Mouse (Mus musculus) MEL (cell line): ENCODE measurements at regions not wholly inside any gene's neighbourhood (a gene's known extent, or its start where the extent isn't known, plus 50 kb on each side); places are given as distances from the start of the nearest gene placed in this dataset.

Source experiments
- BHLHE40 ChIP-seq: IDR thresholded peaks from 2 replicates; pipeline ENCODE4 v1.6.1; 2012; ENCODE audit warnings: low read depth, mild to moderate bottlenecking, inconsistent platforms, low read length, improper control_type of control experiment, borderline replicate concordance
- CTCF ChIP-seq, 3 experiments: IDR thresholded peaks in 2 of 3; conservative IDR thresholded peaks in 1 of 3; 2 replicates each; pipeline ENCODE4 v1.5.1; 2011 to 2012; ENCODE audit warnings: low read length in 3 of 3, low read depth in 2 of 3, mild to moderate bottlenecking in 2 of 3, improper control_type of control experiment in 1 of 3, inconsistent platforms in 1 of 3, mixed read lengths in 1 of 3, moderate library complexity in 1 of 3; ENCODE audit not compliant: control insufficient read depth in 1 of 3, insufficient read depth in 1 of 3, poor library complexity in 1 of 3, severe bottlenecking in 1 of 3
- ETS1 ChIP-seq: IDR thresholded peaks from 2 replicates; pipeline ENCODE4 v1.6.1; 2012; ENCODE audit warnings: low read depth, mild to moderate bottlenecking, inconsistent platforms, low read length, improper control_type of control experiment, moderate library complexity
- GATA1 ChIP-seq: IDR thresholded peaks from 2 replicates; pipeline ENCODE4 v1.6.1; 2011; ENCODE audit warnings: low read depth, low read length, improper control_type of control experiment
- HCFC1 ChIP-seq: IDR thresholded peaks from 2 replicates; pipeline ENCODE4 v1.6.1; 2012; ENCODE audit warnings: low read depth, mild to moderate bottlenecking, inconsistent platforms, low read length, improper control_type of control experiment, moderate library complexity
- KAT2A ChIP-seq: conservative IDR thresholded peaks from 2 replicates; pipeline ENCODE4 v1.6.1; 2012; ENCODE audit warnings: low read depth, low read length, improper control_type of control experiment, inconsistent platforms
- MYB ChIP-seq: IDR thresholded peaks from 2 replicates; pipeline ENCODE4 v1.6.1; 2011; ENCODE audit warnings: mild to moderate bottlenecking, low read depth, low read length, improper control_type of control experiment
- POLR2A ChIP-seq, 2 experiments: IDR thresholded peaks; 2 replicates each; pipeline ENCODE4 v1.6.1; 2011 to 2012; ENCODE audit warnings: low read length in 2 of 2, mild to moderate bottlenecking in 2 of 2, control low read depth in 1 of 2, improper control_type of control experiment in 1 of 2, low read depth in 1 of 2, moderate library complexity in 1 of 2; ENCODE audit not compliant: control insufficient read depth in 1 of 2, insufficient read depth in 1 of 2, poor library complexity in 1 of 2
- POLR2AphosphoS5 ChIP-seq: IDR thresholded peaks from 2 replicates; pipeline ENCODE4 v1.6.1; 2012; ENCODE audit warnings: low read depth, borderline replicate concordance, mild to moderate bottlenecking, inconsistent platforms, low read length, moderate library complexity, mixed read lengths
- RAD21 ChIP-seq: IDR thresholded peaks from 2 replicates; pipeline ENCODE4 v1.6.1; 2011; ENCODE audit warnings: mild to moderate bottlenecking, low read depth, low read length, improper control_type of control experiment
- USF1 ChIP-seq: IDR thresholded peaks from 2 replicates; pipeline ENCODE4 v1.6.1; 2014; ENCODE audit warnings: low read depth, mild to moderate bottlenecking, inconsistent platforms, low read length, improper control_type of control experiment, moderate library complexity
- USF2 ChIP-seq, 2 experiments: IDR thresholded peaks; 2 replicates each; pipeline ENCODE4 v1.6.1; 2011 to 2012; ENCODE audit warnings: improper control_type of control experiment in 2 of 2, low read length in 2 of 2, borderline replicate concordance in 1 of 2, inconsistent platforms in 1 of 2, low read depth in 1 of 2, mild to moderate bottlenecking in 1 of 2; ENCODE audit not compliant: insufficient read depth in 1 of 2
- ZKSCAN1 ChIP-seq: IDR thresholded peaks from 2 replicates; pipeline ENCODE4 v1.6.1; 2012; ENCODE audit warnings: low read depth, mild to moderate bottlenecking, inconsistent platforms, low read length, improper control_type of control experiment, moderate library complexity

DNA sequence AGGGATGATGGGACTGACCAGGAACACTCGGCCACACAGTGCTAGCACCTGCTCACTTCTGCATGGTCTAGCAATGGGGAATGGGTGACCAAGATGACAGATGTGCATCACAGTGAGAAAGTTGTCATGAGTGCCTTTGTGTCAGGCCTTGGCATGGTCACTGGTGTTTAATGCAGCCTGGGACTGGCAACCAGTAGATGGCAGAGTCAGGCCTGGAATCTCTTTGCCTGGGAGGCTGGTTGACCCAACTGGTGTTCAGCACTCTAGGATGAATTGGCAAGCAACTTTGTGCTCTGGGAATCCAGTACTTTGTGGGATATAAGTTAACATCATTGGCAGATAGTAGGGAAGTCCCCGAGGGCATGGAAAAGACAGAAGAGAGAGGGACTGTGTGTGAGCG, 103.0 kb downstream of the Sec61b start:
- TF ChIP-seq USF2 (IDR thresholded peaks at IDR 0.05; ENCODE audit: borderline replicate concordance in 1 of 2, insufficient read depth in 1 of 2, low read depth in 1 of 2, low read length in 2 of 2) (no peak), POLR2A (IDR thresholded peaks at IDR 0.05; ENCODE audit: control insufficient read depth in 1 of 2, insufficient read depth in 1 of 2, low read depth in 1 of 2, low read length in 2 of 2, poor library complexity in 1 of 2) (no peak), USF1 (no peak), HCFC1 (no peak), KAT2A (no peak), CTCF (IDR thresholded peaks at IDR 0.05 in 2 of 3, conservative IDR thresholded peaks at IDR 0.05 in 1 of 3; ENCODE audit: control insufficient read depth in 1 of 3, insufficient read depth in 1 of 3, low read depth in 2 of 3, low read length in 3 of 3, poor library complexity in 1 of 3, severe bottlenecking in 1 of 3) (peak in 1 of 3 experiments; percentile 3; a peak in 1 of 6 replicates), POLR2AphosphoS5 (no peak), GATA1 (no peak), RAD21 (no peak; the same call in 1 of the 2 replicates), BHLHE40 (no peak), ETS1 (no peak), ZKSCAN1 (no peak), MYB (no peak)
